Mouse (Mus musculus) urinary bladder, adult 2 months (tissue): ENCODE data around the gene Mypn. TPM values are rescaled to one million over a fixed set of nuclear protein-coding genes. Genes with fewer than 3 reads are reported as not detected.
A peak's percentile ranks its signal among the peaks of the same experiment; 100 is the strongest.

Source experiments
- DNase-seq: peaks from one replicate; pipeline ENCODE4 v3.0.0; 2022; ENCODE audit warnings: low spot score
- polyA plus RNA-seq: library from polyadenylated mRNA; depleted of rRNA; stranded (reverse); fragments of >200 nt; gene quantifications from 2 replicates; pipeline ENCODE4 v1.2.3, GENCODE M21; 2012; rRNA removed

Mypn gene
- polyA plus RNA-seq, 1 experiment = 1.8 TPM

GRCm38 (mm10) chr10:63113027-63113604 lies 90.6 kb downstream of the Mypn start:
- no peak for DNase-seq

- no peak for DNase-seq
Observed at GRCm38 (mm10) chr10:63100657-63101056, 103.1 kb downstream of the Mypn start.

GRCm38 (mm10) chr10:63099941-63100562 lies 103.7 kb downstream of the Mypn start:
- peak; percentile 24 for DNase-seq

GRCm38 (mm10) chr10:63099521-63099920 lies 104.2 kb downstream of the Mypn start, which contains the start of gene Atoh7:
TSS of gene Atoh7 (plus strand) at chr10:63099651.
- no peak for DNase-seq

DNA sequence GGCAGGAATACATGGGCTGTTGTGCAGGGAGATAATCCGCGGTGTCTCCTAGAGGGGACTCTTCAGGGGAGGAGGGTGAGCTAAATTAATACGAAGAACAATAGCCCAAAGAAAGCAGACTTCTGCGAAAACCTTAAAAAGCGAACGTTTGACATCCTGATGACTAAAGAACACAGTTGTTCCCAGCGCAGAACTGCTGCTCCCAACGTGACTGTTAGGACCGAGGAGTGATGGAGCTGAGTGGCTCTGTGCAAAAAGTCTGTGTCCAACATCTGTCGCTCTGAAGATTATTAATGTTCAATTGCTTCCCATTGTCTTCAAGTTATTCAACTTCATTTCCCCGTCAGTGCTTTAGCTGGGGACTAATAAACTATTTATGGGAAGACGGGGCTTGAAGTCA lies 105.6 kb downstream of the Mypn start:
- no peak for DNase-seq

GRCm38 (mm10) chr10:63096757-63097156 lies 107.0 kb downstream of the Mypn start:
- no peak for DNase-seq

GRCm38 (mm10) chr10:63092616-63093550 lies 110.9 kb downstream of the Mypn start:
- no peak for DNase-seq

GRCm38 (mm10) chr10:63091915-63092314 lies 111.8 kb downstream of the Mypn start:
- DNase-seq = no peak

DNA sequence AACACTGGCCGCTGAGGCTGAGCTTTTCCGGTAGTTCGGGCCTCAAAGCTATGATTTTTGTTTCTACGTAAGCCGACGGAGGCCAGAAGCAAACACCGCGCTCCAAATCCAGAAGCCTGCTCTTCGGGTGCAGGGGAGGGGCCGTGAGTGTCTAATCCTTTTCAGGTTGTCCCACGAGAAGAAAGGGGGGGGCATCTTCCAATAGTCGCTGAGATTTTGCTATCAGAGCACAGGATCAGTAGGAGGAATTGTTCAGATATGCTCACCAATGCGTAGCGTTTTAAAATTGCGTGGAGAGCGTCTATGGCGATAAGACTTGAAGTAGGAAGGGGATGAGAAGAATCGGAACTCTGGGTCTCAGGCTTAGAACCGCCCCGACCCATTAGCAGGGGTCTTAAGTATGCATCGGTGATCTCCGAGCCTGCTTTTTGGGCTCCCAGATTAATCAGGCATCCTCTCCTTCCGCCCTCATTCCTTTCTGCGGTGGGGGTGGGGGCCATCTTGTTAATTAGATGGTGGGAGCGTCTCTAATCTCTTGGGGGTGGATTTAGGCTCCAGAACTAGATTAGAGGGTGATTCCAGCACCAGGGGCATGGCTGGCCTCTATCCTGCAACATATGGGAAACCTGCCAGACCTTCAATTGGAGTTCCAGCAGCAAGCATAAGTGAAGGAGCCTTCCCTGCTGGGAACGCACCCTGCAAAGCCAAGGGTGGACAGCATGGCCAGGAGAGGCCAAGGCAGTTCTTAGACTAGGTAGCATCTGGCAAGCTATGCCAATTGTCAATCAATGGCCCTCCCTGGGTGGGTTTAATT lies 113.8 kb downstream of the Mypn start:
- DNase-seq = no peak

GRCm38 (mm10) chr10:63089103-63089757 lies 114.5 kb downstream of the Mypn start:
- DNase-seq = no peak

DNA sequence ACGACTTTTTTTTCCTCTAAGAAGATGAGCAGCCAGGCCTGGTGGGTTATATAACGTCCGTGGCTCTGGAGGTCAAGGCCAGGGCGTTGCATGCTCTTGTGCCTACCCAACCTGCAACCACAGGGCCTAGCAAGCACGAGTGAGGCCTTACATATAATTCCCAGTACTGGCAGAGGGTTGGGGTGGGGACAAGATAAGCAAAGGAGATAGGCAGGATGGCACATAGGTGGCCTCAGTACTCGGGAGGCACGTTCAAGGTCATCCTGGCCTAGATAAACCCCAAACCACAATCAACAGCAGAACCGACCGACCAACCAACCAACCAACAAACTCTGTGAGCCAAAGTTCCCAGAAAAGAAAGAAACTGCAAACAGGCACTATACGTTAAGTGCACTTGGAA lies 117.4 kb downstream of the Mypn start:
- DNase-seq = no peak

- DNase-seq = peak; percentile 47
Observed at GRCm38 (mm10) chr10:63065988-63066387, 137.8 kb downstream of the Mypn start.

Other genes starting within 250 kb of the Mypn start
- 10.9 and 12.9 TPM in 2 replicates for gene Rufy2, start 223.7 kb downstream of the Mypn start, polyA plus RNA-seq
- gene Hnrnph3, start 179.7 kb downstream of the Mypn start, polyA plus RNA-seq = 55.0 and 73.1 TPM in 2 replicates
- 3.6 and 4.7 TPM in 2 replicates for gene Pbld2, start 179.6 kb downstream of the Mypn start, polyA plus RNA-seq
- 4.4 and 4.6 TPM in 2 replicates for gene Pbld1, start 143.8 kb downstream of the Mypn start, polyA plus RNA-seq
- gene Atoh7, start 104.3 kb downstream of the Mypn start, polyA plus RNA-seq = 0.06 and 0.07 TPM in 2 replicates
- 39.3 and 47.3 TPM in 2 replicates for gene Herc4, start 39.9 kb upstream of the Mypn start, polyA plus RNA-seq
- gene Sirt1, start 177.8 kb upstream of the Mypn start, polyA plus RNA-seq = 14.1 and 14.3 TPM in 2 replicates
- gene Dnajc12, start 178.5 kb upstream of the Mypn start, polyA plus RNA-seq = 13.7 and 14.9 TPM in 2 replicates
- gene Gm7075, start 217.8 kb upstream of the Mypn start, polyA plus RNA-seq = 0.25 TPM in 1 of 2 replicates, not detected in the other
- gene Ctnna3, start 226.1 kb upstream of the Mypn start, polyA plus RNA-seq = 0.48 and 0.69 TPM in 2 replicates